Mouse (Mus musculus) embryonic facial prominence, embryonic 10.5 days (tissue): ENCODE measurements at regions not wholly inside any gene's neighbourhood (a gene's known extent, or its start where the extent isn't known, plus 50 kb on each side); places are given as distances from the start of the nearest gene placed in this dataset.

Source experiments
- DNase-seq: peaks from one replicate; pipeline ENCODE4 v3.0.0-alpha.2; 2017; ENCODE audit warnings: low spot score
- H3K27ac ChIP-seq: fragments of 300-500 bp; sonication (generic); replicated peaks from 2 replicates; pipeline ENCODE4 v1.5.1; 2016; ENCODE audit warnings: mild to moderate bottlenecking
- H3K27me3 ChIP-seq: fragments of 300-500 bp; sonication (generic); replicated peaks from 2 replicates; pipeline ENCODE4 v1.6.1; 2016; ENCODE audit warnings: low read depth, mild to moderate bottlenecking; ENCODE audit not compliant: poor library complexity, severe bottlenecking
- H3K36me3 ChIP-seq: fragments of 300-500 bp; sonication (generic); replicated peaks from 2 replicates; pipeline ENCODE4 v1.6.1; 2016; ENCODE audit warnings: mild to moderate bottlenecking, moderate library complexity
- H3K4me1 ChIP-seq: fragments of 300-500 bp; sonication (generic); 2 replicates; pipeline ENCODE4 v1.6.1; 2016
- H3K4me3 ChIP-seq: fragments of 300-500 bp; sonication (generic); 2 replicates; pipeline ENCODE4 v1.5.1; 2016; ENCODE audit warnings: mild to moderate bottlenecking, moderate library complexity
- H3K9me3 ChIP-seq: fragments of 300-500 bp; sonication (generic); 2 replicates; pipeline ENCODE4 v1.6.1; 2016; ENCODE audit warnings: mild to moderate bottlenecking
- WGBS: fragments of 180-500 bp; shearing (Covaris S2); methylation state at CpG from one replicate; pipeline ENCODE4 v1.1.7; 2016; 5-methylcytosine and 5-hydroxymethylcytosine counted together

GRCm38 (mm10) chr4:32130594-32130993, 108.0 kb upstream of the Bach2 start:
- Histone ChIP-seq H3K27ac (peak overlapping the region; percentile 73), H3K4me3 (no peak overlapping the region), H3K4me1 (peaks cover 13% of the 10 kb centered on the region), H3K9me3 (no peaks in the 10 kb centered on the region), H3K27me3 (no peaks in the 10 kb centered on the region), H3K36me3 (no peaks in the 10 kb centered on the region)
- WGBS, result 52% methylated on average over 12 of the region's 12 CpGs
- peak; percentile 57 for DNase-seq

- Histone ChIP-seq H3K27me3 (no peaks in the 10 kb centered on the region), H3K4me1 (peaks cover 13% of the 10 kb centered on the region), H3K36me3 (no peaks in the 10 kb centered on the region), H3K27ac (no peak overlapping the region), H3K9me3 (no peaks in the 10 kb centered on the region), H3K4me3 (no peak overlapping the region)
- DNase-seq, result peak; percentile 8
- 70% methylated on average over 5 of the region's 5 CpGs for WGBS
Observed at GRCm38 (mm10) chr4:32131819-32132218, 106.8 kb upstream of the Bach2 start.

- WGBS, result 67% methylated on average over 9 of the region's 10 CpGs
- no peak for DNase-seq
- Histone ChIP-seq H3K9me3 (no peaks in the 10 kb centered on the region), H3K4me3 (no peak overlapping the region), H3K27ac (no peak overlapping the region), H3K4me1 (peaks cover 17% of the 10 kb centered on the region), H3K36me3 (no peaks in the 10 kb centered on the region), H3K27me3 (no peaks in the 10 kb centered on the region)
Observed at GRCm38 (mm10) chr4:32136151-32136550, 102.5 kb upstream of the Bach2 start.

GRCm38 (mm10) chr4:32137243-32137642, 101.4 kb upstream of the Bach2 start:
- no peak for DNase-seq
- H3K27ac ChIP-seq, result no peak overlapping the region
- no peaks in the 10 kb centered on the region for H3K27me3 ChIP-seq

GRCm38 (mm10) chr4:32137966-32138365, 100.6 kb upstream of the Bach2 start:
- no peak overlapping the region for H3K4me3 ChIP-seq
- H3K9me3 ChIP-seq, result no peaks in the 10 kb centered on the region
- H3K36me3 ChIP-seq, result no peaks in the 10 kb centered on the region
- WGBS, result 80% methylated on average over 10 of the region's 10 CpGs
- H3K27me3 ChIP-seq, result no peaks in the 10 kb centered on the region
- no peak for DNase-seq
- H3K4me1 ChIP-seq, result peaks cover 12% of the 10 kb centered on the region
- H3K27ac ChIP-seq, result no peak overlapping the region

More at GRCm38 (mm10) chr4:32137243-32137642, 101.4 kb upstream of the Bach2 start:
- no peaks in the 10 kb centered on the region for H3K9me3 ChIP-seq
- H3K4me1 ChIP-seq, result peaks cover 12% of the 10 kb centered on the region
- no peaks in the 10 kb centered on the region for H3K36me3 ChIP-seq
- no peak overlapping the region for H3K4me3 ChIP-seq

GRCm38 (mm10) chr4:32139586-32139985, 99.0 kb upstream of the Bach2 start:
- H3K27me3 ChIP-seq, result no peaks in the 10 kb centered on the region
- no peaks in the 10 kb centered on the region for H3K9me3 ChIP-seq
- H3K27ac ChIP-seq, result no peak overlapping the region
- DNase-seq, result no peak
- H3K36me3 ChIP-seq, result no peaks in the 10 kb centered on the region
- no peak overlapping the region for H3K4me3 ChIP-seq
- WGBS, result 75% methylated on average over 6 of the region's 6 CpGs
- H3K4me1 ChIP-seq, result peaks cover 12% of the 10 kb centered on the region

- WGBS, result 89% methylated on average over 2 of the region's 2 CpGs
- H3K27ac ChIP-seq, result no peak overlapping the region
Observed at GRCm38 (mm10) chr4:32140068-32140467, 98.5 kb upstream of the Bach2 start.

GRCm38 (mm10) chr4:32142198-32142597, 96.4 kb upstream of the Bach2 start:
- no peaks in the 10 kb centered on the region for H3K27me3 ChIP-seq
- H3K27ac ChIP-seq, result no peak overlapping the region
- no peak overlapping the region for H3K4me3 ChIP-seq
- no peaks in the 10 kb centered on the region for H3K9me3 ChIP-seq
- no peak for DNase-seq
- WGBS, result 85% methylated on average over 4 of the region's 4 CpGs
- no peaks in the 10 kb centered on the region for H3K36me3 ChIP-seq
- H3K4me1 ChIP-seq, result peaks cover 12% of the 10 kb centered on the region

More at GRCm38 (mm10) chr4:32140068-32140467, 98.5 kb upstream of the Bach2 start:
- Histone ChIP-seq H3K27me3 (no peaks in the 10 kb centered on the region), H3K9me3 (no peaks in the 10 kb centered on the region), H3K4me3 (no peak overlapping the region), H3K36me3 (no peaks in the 10 kb centered on the region), H3K4me1 (peaks cover 12% of the 10 kb centered on the region)
- no peak for DNase-seq

- no peak for DNase-seq
- Histone ChIP-seq H3K27me3 (0 out of 2 replicates have a peak, but pooled peaks cover 4% of the 10 kb centered on the region), H3K4me3 (no peak overlapping the region), H3K9me3 (no peaks in the 10 kb centered on the region), H3K27ac (no peak overlapping the region), H3K36me3 (no peaks in the 10 kb centered on the region), H3K4me1 (peaks cover 7% of the 10 kb centered on the region)
- 57% methylated on average over 1 of the region's 1 CpGs for WGBS
Observed at GRCm38 (mm10) chr4:32147146-32147545, 91.5 kb upstream of the Bach2 start.

- 0 out of 2 replicates have a peak, but pooled peaks cover 6% of the 10 kb centered on the region for H3K27me3 ChIP-seq
- WGBS, result 91% methylated on average over 2 of the region's 2 CpGs
- no peak for DNase-seq
Observed at GRCm38 (mm10) chr4:32148597-32148996, 90.0 kb upstream of the Bach2 start.

GRCm38 (mm10) chr4:32149171-32149570, 89.4 kb upstream of the Bach2 start:
- Histone ChIP-seq H3K27ac (no peak overlapping the region), H3K9me3 (no peaks in the 10 kb centered on the region), H3K4me3 (no peak overlapping the region), H3K27me3 (0 out of 2 replicates have a peak, but pooled peaks cover 6% of the 10 kb centered on the region), H3K4me1 (peaks cover 12% of the 10 kb centered on the region), H3K36me3 (no peaks in the 10 kb centered on the region)
- no peak for DNase-seq
- WGBS, result 87% methylated on average over 7 of the region's 7 CpGs

More at GRCm38 (mm10) chr4:32148597-32148996, 90.0 kb upstream of the Bach2 start:
- H3K36me3 ChIP-seq, result no peaks in the 10 kb centered on the region
- H3K27ac ChIP-seq, result no peak overlapping the region
- no peaks in the 10 kb centered on the region for H3K9me3 ChIP-seq
- peaks cover 12% of the 10 kb centered on the region for H3K4me1 ChIP-seq
- no peak overlapping the region for H3K4me3 ChIP-seq

- H3K36me3 ChIP-seq, result no peaks in the 10 kb centered on the region
- no peaks in the 10 kb centered on the region for H3K9me3 ChIP-seq
- DNase-seq, result peak; percentile 47
- H3K4me3 ChIP-seq, result no peak overlapping the region
- H3K27me3 ChIP-seq, result 0 out of 2 replicates have a peak, but pooled peaks cover 10% of the 10 kb centered on the region
- peaks cover 13% of the 10 kb centered on the region for H3K4me1 ChIP-seq
- no peak overlapping the region for H3K27ac ChIP-seq
- 86% methylated on average over 4 of the region's 4 CpGs for WGBS
Observed at GRCm38 (mm10) chr4:32153356-32153755, 85.2 kb upstream of the Bach2 start.

GRCm38 (mm10) chr4:32156965-32157364, 81.6 kb upstream of the Bach2 start:
- H3K4me1 ChIP-seq, result peaks cover 44% of the 10 kb centered on the region
- no peaks in the 10 kb centered on the region for H3K9me3 ChIP-seq
- no peak overlapping the region for H3K4me3 ChIP-seq
- 83% methylated on average over 8 of the region's 8 CpGs for WGBS
- no peak for DNase-seq
- H3K27ac ChIP-seq, result no peak overlapping the region
- H3K36me3 ChIP-seq, result no peaks in the 10 kb centered on the region
- 0 out of 2 replicates have a peak, but pooled peaks cover 7% of the 10 kb centered on the region for H3K27me3 ChIP-seq
